Mouse (Mus musculus) heart, postnatal 36 days (tissue): ENCODE measurements around the gene Plp2. TPM values are rescaled to one million over a fixed set of nuclear protein-coding genes. Genes with fewer than 3 reads are reported as not detected.
A peak's percentile ranks its signal among the peaks of the same experiment; 100 is the strongest.
"Not testable (repeated sequence)": the region's sequence is repeated elsewhere in the genome, so short reads cannot be mapped to it uniquely, and the experiment has no call there.

ENCODE experiments used
- DNase-seq, 2 experiments: peaks; one replicate each; pipeline ENCODE4 v3.0.0; 2021 to 2022
- intact Hi-C: fragments of 180-260 bp; cut with DNase I; formaldehyde crosslinking; loops from one replicate; pipeline ENCODE4 v1.15.1; 2025
- total RNA-seq, 2 experiments: library from RNA; stranded (reverse); gene quantifications; 2 replicates each; pipeline ENCODE4 v1.2.3; 2021

The Plp2 gene
- total RNA-seq: 10 to 100 TPM; 48.4 to 62.1 TPM

GRCm38 (mm10) chrX:7670921-7671623 lies at the start of gene Plp2:
Plp2 (minus strand) TSS chrX:7671390.
- intact Hi-C loops: no loop called here

GRCm38 (mm10) chrX:7716058-7716457 lies 44.9 kb upstream of the Plp2 start:
- intact Hi-C loops, DNase-seq: not testable (repeated sequence)

More at GRCm38 (mm10) chrX:7670921-7671623, at the start of gene Plp2:
- peak; percentile 34 to 50 for DNase-seq

- DNase-seq: peak; percentile 86 to 89
- intact Hi-C loops: not testable (repeated sequence)
Observed at GRCm38 (mm10) chrX:7714135-7714899, 43.1 kb upstream of the Plp2 start, which contains the start of gene Wdr45. Wdr45 (plus strand) TSS chrX:7714333.

- intact Hi-C loops: not testable (repeated sequence)
Observed at GRCm38 (mm10) chrX:7713764-7714134, 42.6 kb upstream of the Plp2 start.

GRCm38 (mm10) chrX:7696954-7697381 lies 25.8 kb upstream of the Plp2 start, which contains the start of gene Gpkow:
Gpkow (plus strand) TSS chrX:7697131.
- DNase-seq: peak; percentile 71 to 72
- intact Hi-C loops: loop anchor here (5.0 to 10.0 kb wide), 3 partner anchors 90 to 372 kb away; partner anchors contain the start of genes Cacna1f, Ccdc22, Foxp3 and Ppp1r3f

More at GRCm38 (mm10) chrX:7713764-7714134, 42.6 kb upstream of the Plp2 start:
- DNase-seq: not testable (repeated sequence)

GRCm38 (mm10) chrX:7696520-7696919 lies 25.3 kb upstream of the Plp2 start:
- no peak for DNase-seq
- intact Hi-C loops: loop anchor here (5.0 to 10.0 kb wide), 3 partner anchors 89 to 372 kb away; partner anchors contain the start of genes Cacna1f, Ccdc22, Foxp3 and Ppp1r3f

GRCm38 (mm10) chrX:7692862-7693261 lies 21.7 kb upstream of the Plp2 start:
- peak in 1 of 2 experiments; percentile 29 for DNase-seq
- intact Hi-C loops: loop anchor here (2.0 to 10.0 kb wide), 4 partner anchors 46 to 368 kb away; partner anchors contain the start of genes Foxp3 and Ppp1r3f

- DNase-seq: no peak
- intact Hi-C loops: loop anchor here (5.0 to 10.0 kb wide), 3 partner anchors 43 to 366 kb away; partner anchors contain the start of genes Foxp3 and Ppp1r3f
Observed at GRCm38 (mm10) chrX:7690486-7690885, 19.3 kb upstream of the Plp2 start.

- intact Hi-C loops: no loop called here
Observed at GRCm38 (mm10) chrX:7688321-7688720, 17.1 kb upstream of the Plp2 start.

GRCm38 (mm10) chrX:7680864-7681263 lies 9.7 kb upstream of the Plp2 start, which contains the start of gene Magix:
Magix (minus strand) TSS chrX:7681251.
- DNase-seq: peak; percentile 43 to 46
- intact Hi-C loops: no loop called here

More at GRCm38 (mm10) chrX:7688321-7688720, 17.1 kb upstream of the Plp2 start:
- no peak for DNase-seq

GRCm38 (mm10) chrX:7680057-7680412 lies 8.8 kb upstream of the Plp2 start:
- DNase-seq: no peak
- intact Hi-C loops: no loop called here

GRCm38 (mm10) chrX:7679405-7680056 lies 8.3 kb upstream of the Plp2 start:
- DNase-seq: peak; percentile 88 to 91
- intact Hi-C loops: loop anchor here (2.0 to 5.0 kb wide), 2 partner anchors 31 to 1277 kb away; no protein-coding TSS in a partner anchor

GRCm38 (mm10) chrX:7678986-7679385 lies 7.8 kb upstream of the Plp2 start:
- no peak for DNase-seq
- intact Hi-C loops: loop anchor here (2.0 to 5.0 kb wide), 2 partner anchors 30 to 1277 kb away; no protein-coding TSS in a partner anchor

GRCm38 (mm10) chrX:7675001-7675380 lies 3.8 kb upstream of the Plp2 start:
- intact Hi-C loops: loop anchor here (5.0 kb wide), 1 partner anchor 1273 kb away; no protein-coding TSS in a partner anchor
- DNase-seq: no peak

GRCm38 (mm10) chrX:7674284-7675000 lies 3.3 kb upstream of the Plp2 start:
- intact Hi-C loops: no loop called here
- DNase-seq: no peak

- intact Hi-C loops: no loop called here
- no peak for DNase-seq
Observed at GRCm38 (mm10) chrX:7673578-7674281, 2.5 kb upstream of the Plp2 start.

GRCm38 (mm10) chrX:7672739-7673138 lies 1.5 kb upstream of the Plp2 start:
- intact Hi-C loops: no loop called here
- no peak for DNase-seq

- intact Hi-C loops: no loop called here
- DNase-seq: peak; percentile 77 to 79
Observed at GRCm38 (mm10) chrX:7670390-7670881, 754 bp downstream of the Plp2 start.
